Mouse (Mus musculus): ENCODE results near the gene Stat6.

The Stat6 gene

GRCm38 (mm10) chr10:127642772-127643552, at the start of gene Stat6:
Stat6 (plus strand) TSS chr10:127642986.
- peak; percentile 87 to 90 for DNase-seq

DNA sequence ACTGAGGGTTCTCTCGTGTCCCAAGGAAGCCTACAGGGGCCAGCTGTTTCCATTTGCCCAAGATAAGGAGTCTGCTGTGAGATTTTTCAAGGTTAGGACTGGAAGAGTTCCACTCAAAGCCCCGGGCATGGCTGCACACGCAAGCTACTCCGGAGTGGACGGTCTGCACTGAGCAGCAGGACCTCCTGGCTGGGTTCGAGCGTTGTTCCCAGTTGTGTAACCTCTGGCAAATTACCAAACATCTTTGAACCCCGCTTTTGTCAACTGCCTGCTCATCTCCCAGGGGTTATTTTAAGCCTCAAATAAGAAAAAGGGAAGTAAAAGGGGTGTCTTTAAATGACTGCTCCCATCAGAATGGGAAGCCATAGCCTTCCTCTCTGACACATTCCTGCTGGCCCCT, 48.4 kb upstream of the Stat6 start:
- DNase-seq, result no peak

DNA sequence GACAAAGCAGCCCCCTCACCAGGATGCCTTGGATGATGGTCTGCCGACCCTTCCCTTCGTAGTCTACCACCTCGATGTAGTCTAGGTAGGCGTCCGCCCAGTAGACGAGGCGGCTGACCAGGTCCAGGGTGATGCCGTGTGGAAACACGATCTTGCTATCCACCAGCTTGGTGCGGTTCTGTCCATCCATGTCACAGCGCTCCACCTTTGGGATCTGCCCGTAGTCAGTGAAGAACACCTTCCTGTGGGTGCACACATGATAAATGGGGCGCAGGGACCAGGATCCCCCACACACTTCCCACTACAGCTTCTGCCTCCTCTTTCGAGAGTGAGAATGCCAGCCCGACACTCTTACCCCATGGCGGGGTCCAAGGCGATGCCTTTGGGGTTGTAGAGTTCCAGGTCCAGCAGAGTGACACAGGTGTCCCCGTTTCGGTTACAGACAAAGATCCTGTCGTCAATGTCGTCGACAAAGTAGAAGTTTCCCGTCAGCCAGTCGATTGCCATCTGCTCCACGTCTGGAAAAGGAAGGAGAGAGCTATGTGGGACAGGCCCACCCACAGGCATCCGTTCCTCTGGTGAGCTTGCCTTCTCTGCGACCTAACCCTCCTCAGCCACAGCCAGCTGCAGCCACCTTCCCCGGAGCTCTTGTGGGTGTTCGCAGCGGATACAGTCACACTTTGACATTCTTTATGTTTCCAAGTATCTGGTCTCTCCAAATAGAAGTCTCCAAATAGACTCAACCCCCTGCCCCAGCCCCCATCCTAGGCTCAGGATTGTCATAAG, 47.7 kb upstream of the Stat6 start:
- peak in 1 of 2 experiments; percentile 61 for DNase-seq

DNA sequence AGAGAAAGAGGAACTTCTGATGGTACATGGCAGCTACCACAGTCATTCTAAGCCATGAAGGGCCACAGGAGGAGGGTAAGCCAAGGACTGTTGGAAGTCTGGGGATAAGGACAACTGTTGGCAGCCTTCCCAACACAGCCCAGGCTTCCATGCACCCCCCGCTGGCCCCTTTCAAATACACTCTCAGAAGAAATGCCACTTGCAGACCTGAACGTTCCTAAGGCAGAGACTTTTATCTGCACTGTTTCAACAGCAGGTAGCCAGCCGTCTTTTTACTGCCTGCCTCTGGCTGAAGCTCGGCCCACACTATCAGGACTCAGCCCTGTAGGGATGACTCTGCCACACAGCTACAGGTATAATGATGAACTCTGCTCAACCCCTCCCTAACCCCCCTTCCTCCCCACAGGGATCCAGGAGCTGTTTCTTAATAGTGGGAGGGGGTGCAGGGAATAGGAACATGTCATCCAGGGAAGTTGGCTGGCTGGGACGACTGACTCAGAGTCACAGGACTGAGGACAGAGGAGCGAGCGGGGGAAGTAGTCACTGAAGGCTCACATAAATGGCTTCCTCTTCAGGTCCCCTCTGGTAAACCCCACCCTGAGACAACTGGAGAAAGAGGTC, 46.4 kb upstream of the Stat6 start:
- peak in 1 of 2 experiments; percentile 64 for DNase-seq

GRCm38 (mm10) chr10:127597311-127597901, 45.4 kb upstream of the Stat6 start:
- DNase-seq, result peak in 1 of 2 experiments; percentile 54

GRCm38 (mm10) chr10:127598607-127599006, 44.2 kb upstream of the Stat6 start:
- DNase-seq, result peak in 1 of 2 experiments; percentile 55

DNA sequence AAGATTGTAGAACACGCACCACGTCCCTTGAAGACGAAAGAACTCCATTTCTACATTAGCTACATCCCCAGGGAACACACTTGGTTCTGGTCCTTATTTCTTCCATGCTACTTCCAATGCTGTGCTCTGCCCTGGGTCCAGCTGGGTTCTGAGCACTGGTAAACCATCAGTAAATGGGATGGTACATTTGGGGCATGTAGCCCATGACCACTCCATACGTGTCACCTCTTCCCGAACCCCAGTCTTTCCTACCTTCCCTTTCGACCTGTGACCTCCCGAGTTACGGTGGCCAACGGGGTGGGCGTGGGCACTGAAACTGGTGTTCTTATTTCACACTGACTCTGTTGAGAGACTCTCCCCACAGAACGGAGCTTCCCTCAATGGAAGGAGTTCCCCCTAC, 43.5 kb upstream of the Stat6 start:
- no peak for DNase-seq

GRCm38 (mm10) chr10:127599779-127600541, 42.8 kb upstream of the Stat6 start:
- DNase-seq, result peak; percentile 75 to 87

DNA sequence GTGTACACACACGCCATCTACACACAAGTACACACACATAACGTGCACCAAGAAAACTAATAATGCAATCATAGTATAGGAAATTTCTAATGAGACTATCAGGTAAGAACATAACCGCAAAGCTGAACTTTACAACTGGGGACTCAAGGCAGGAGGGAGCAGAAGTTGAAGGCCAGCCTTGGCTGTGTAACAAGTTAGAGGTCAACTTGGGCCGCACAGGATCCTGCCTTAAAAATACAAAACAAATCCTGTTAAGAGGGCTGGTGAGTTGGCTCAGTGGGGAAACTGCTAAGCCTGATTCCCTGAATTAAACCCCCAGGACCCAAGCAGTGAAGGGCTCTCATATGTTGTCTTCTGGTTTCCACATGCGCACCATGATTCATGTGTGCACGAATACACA, 40.6 kb upstream of the Stat6 start:
- DNase-seq, result no peak

- DNase-seq, result peak in 1 of 2 experiments; percentile 34
Measured at GRCm38 (mm10) chr10:127603437-127604371, 39.1 kb upstream of the Stat6 start.

GRCm38 (mm10) chr10:127604465-127605250, 38.1 kb upstream of the Stat6 start:
- peak; percentile 79 to 85 for DNase-seq

GRCm38 (mm10) chr10:127605251-127605547, 37.6 kb upstream of the Stat6 start:
- DNase-seq, result no peak

GRCm38 (mm10) chr10:127605756-127606155, 37.0 kb upstream of the Stat6 start:
- no peak for DNase-seq

- no peak for DNase-seq
Measured at GRCm38 (mm10) chr10:127607059-127607458, 35.7 kb upstream of the Stat6 start.

DNA sequence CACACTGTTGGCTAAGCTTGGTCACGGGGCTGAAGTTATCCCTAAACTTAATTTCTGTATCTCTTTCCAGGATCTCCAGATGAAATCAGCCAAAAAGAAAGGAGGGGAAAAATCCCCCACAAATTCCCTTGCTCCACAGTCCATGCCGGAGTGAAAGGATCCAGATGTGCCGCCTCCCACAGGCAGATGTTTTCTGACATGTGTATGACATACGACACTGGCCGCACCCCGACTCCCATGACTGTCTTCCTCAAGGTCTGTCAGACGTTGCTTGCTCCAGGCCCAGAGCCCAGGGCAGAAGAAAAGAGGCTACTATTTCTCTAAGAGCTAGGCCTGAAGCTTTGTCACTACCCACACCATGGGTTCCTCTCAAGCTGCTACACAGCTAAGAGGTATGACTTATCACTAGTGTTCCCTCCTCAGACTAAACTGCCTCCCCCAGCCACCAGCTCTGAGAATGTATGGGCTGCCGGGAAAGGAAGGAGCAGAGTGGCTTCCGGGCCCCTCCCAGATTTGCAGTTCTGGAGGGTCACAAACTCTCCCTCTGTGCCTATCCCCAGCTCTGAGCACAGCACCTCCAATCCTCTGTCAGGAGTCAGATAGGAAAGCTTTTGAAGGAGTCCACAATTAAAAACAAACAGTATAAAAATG, 33.2 kb upstream of the Stat6 start:
- peak in 1 of 2 experiments; percentile 69 for DNase-seq

DNA sequence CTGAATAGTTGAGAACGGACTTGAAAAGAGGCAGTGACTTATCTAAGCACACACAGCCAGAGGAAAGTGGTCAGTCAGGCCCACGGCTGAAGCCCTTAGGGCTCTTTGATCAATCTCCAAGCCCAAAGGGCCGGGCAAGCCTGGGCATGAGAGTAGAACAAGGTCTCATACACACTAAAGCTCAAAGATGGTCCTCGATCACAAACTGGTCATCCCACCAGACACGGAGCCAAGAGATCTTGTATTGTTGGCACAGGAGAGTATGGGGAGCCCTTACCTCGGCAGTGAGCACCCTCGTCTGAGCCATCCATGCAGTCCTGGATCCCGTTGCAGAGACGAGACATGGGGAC, 32.7 kb upstream of the Stat6 start:
- no peak for DNase-seq

- DNase-seq, result no peak
Measured at GRCm38 (mm10) chr10:127612079-127612775, 30.6 kb upstream of the Stat6 start.

DNA sequence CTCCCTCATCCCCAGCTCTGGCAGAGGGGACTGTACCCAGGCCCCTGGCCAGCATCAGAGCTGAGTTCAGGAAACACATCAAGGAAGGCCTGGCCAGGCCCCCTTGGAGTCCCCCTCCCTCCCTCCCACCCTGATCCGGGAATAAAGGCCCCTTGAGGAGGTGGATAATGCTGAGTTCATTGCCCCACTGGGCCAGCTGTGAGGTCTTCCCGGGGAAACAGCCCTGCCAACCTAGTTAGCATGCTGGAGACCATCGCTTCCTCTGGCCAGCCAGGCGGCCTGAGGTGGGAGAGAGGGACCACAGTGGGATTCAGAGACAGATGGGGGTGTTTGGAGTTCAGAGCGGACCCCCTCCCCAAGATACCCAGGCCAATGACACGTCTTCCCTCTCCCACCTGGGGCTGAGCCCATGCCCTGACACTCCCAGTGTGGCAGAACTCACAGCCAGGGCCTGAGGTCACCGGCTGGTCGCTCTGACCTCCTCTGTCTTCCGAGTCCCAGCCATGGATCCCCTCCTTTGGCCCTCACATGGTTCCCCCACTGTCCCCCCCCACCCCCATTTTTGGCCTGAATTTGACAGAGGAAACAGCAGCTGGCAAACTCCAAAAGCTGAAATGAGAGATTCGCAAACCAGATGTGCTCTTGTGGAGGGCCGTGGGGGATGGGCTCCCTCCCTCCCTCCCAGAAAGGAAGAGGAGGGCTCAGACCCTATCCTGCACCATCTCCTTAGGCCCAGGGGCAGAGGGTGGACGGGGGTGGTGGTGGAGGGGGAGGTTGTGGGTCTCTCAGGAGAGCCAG, 28.4 kb upstream of the Stat6 start:
- DNase-seq, result peak in 1 of 2 experiments; percentile 61

GRCm38 (mm10) chr10:127615034-127615374, 27.8 kb upstream of the Stat6 start:
- DNase-seq, result no peak
